Mouse (Mus musculus): ENCODE results near the gene Cc2d1b.

DNA sequence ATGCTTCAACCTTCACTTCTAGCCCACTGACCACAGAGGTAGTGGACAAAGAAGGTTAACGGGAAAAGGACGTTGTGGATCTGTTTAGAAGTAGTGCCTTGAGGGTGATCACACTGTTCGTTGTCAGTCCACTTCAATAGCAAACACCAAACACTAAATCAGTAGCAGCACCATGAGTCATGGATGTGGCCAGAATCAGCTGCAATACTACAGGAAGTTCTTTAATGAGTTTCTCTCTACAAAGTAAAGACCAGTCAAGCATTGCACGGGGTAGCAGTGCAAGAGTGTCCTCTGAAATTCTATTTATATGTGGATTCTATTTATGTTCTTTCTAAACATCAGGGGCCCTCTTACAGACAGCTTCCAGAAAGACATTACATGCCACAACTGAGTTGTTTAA is 21.4 kb upstream of the Cc2d1b start:
- TF ChIP-seq POLR2A (IDR thresholded peaks at IDR 0.05; ENCODE audit: low read depth, low read length) = no peak
- no peak for TF ChIP-seq CTCF (IDR thresholded peaks at IDR 0.05; ENCODE audit: borderline replicate concordance, insufficient read depth, low read length)
